Mouse (Mus musculus): ENCODE data around the gene Dennd6a. TPM values are rescaled to one million over a fixed set of nuclear protein-coding genes. Genes with fewer than 3 reads are reported as not detected.
A peak's percentile ranks its signal among the peaks of the same experiment; 100 is the strongest.

Gene Dennd6a
- total RNA-seq, 2 experiments from 2014 or later, result 28.0 to 30.5 TPM

- peak; percentile 94 for ATAC-seq (ENCODE audit: poor library complexity, severe bottlenecking)
Observed at GRCm38 (mm10) chr14:26675791-26676190, 102.1 kb downstream of the Dennd6a start.

Other genes with a start within 250 kb of the Dennd6a start
- gene Slmap, start 38.9 kb upstream of the Dennd6a start, total RNA-seq (2015), result 66.9 and 76.8 TPM in 2 replicates
- 68.6 and 71.2 TPM in 2 replicates for gene Slmap, start 38.9 kb upstream of the Dennd6a start, total RNA-seq (2017)
- gene Arf4, start 64.2 kb downstream of the Dennd6a start, total RNA-seq (2015), result 304 and 335 TPM in 2 replicates
- gene Arf4, start 64.2 kb downstream of the Dennd6a start, total RNA-seq (2017), result 83.1 and 91.3 TPM in 2 replicates
- 8.7 TPM in 2 replicates for gene Pde12, start 96.0 kb downstream of the Dennd6a start, total RNA-seq (2015)
- 7.6 TPM in 2 replicates for gene Pde12, start 96.0 kb downstream of the Dennd6a start, total RNA-seq (2017)
- 0.13 and 0.18 TPM in 2 replicates for gene Dnah12, start 119.4 kb downstream of the Dennd6a start, total RNA-seq (2015)
- 0.07 and 0.28 TPM in 2 replicates for gene Dnah12, start 119.4 kb downstream of the Dennd6a start, total RNA-seq (2017)